Comparison of ENCODE assay signal across 12 mouse cellular contexts in genomic region chr7:118919261-118920006, GRCm38 (mm10).
DNase-seq lines count a peak whose midpoint lies in the region; ATAC-seq and TF ChIP-seq lines count a peak whose summit lies in the region.
"Had no signal": no experiment of that assay in that cellular context is flagged by ENCODE, and none has a peak within 500 bp of the region (broad histone marks: within the 10 kb centered on the region; RNA-seq: fewer than 3 reads in every experiment).

No protein-coding gene starts in this region.

- H3K27me3 ChIP-seq in hindbrain, embryonic 14.5 days (ENCODE audit: control insufficient read depth, insufficient read depth, low read length) = no peaks in the 10 kb centered on the region
- no peaks in the 10 kb centered on the region for H3K27me3 ChIP-seq in neural tube, embryonic 11.5 days (ENCODE audit: control insufficient read depth, insufficient read depth, low read length)
- no peaks in the 10 kb centered on the region for H3K27me3 ChIP-seq in heart, adult 2 months (ENCODE audit: control insufficient read depth, insufficient read depth, low read length)
- H3K27me3 ChIP-seq: lung, embryonic 15.5 days had no signal

- no peaks in the 10 kb centered on the region for H3K36me3 ChIP-seq in hindbrain, embryonic 14.5 days (replicated peaks; ENCODE audit: control insufficient read depth, insufficient read depth)
- H3K36me3 ChIP-seq in neural tube, embryonic 11.5 days (ENCODE audit: control insufficient read depth, insufficient read depth, low read length) = no peaks in the 10 kb centered on the region
- no peaks in the 10 kb centered on the region for H3K36me3 ChIP-seq in heart, adult 2 months (ENCODE audit: control insufficient read depth, insufficient read depth, low read length)
- H3K36me3 ChIP-seq: lung, embryonic 15.5 days had no signal

- ATAC-seq in hindbrain, embryonic 14.5 days (ENCODE audit: low FRiP score) = peak; percentile 40; the same call in 1 of the 2 replicates
- no peak for ATAC-seq in neural tube, embryonic 11.5 days (ENCODE audit: insufficient read depth, low FRiP score, low TSS enrichment)
- ATAC-seq in inflammation-experienced regulatory T-cells, adult 6 months = no peak

- H3K9me3 ChIP-seq in hindbrain, embryonic 14.5 days (ENCODE audit: control insufficient read depth, low read length) = no peaks in the 10 kb centered on the region
- H3K9me3 ChIP-seq in neural tube, embryonic 11.5 days (ENCODE audit: control insufficient read depth, low read length) = no peaks in the 10 kb centered on the region
- H3K9me3 ChIP-seq: lung, embryonic 15.5 days had no signal

- TF ChIP-seq EP300 in heart, adult 2 months (IDR thresholded peaks at IDR 0.05; ENCODE audit: insufficient read depth, low read depth, low read length) = no peak

- intact Hi-C loops in left cerebral cortex, postnatal 4 days (cut with DNase I) = no loop called here
- intact Hi-C loops in left cerebral cortex, postnatal 14 days (cut with DNase I) = no loop called here
- intact Hi-C loops in heart, adult 2 months (cut with DNase I) = no loop called here

- peak; percentile 62 to 74 for DNase-seq in adrenal gland, adult (ENCODE audit: inconsistent age in 2 of 2, low spot score in 1 of 2)
- no peak for DNase-seq in adrenal gland, postnatal 4 days (ENCODE audit: low spot score in 2 of 2)
- peak; percentile 21 for DNase-seq in left cerebral cortex, postnatal 4 days
- no peak for DNase-seq in left cerebral cortex, postnatal 14 days (ENCODE audit: low spot score in 2 of 2)
- no peak for DNase-seq in hindbrain, embryonic 14.5 days (ENCODE audit: low spot score)
- DNase-seq in neural tube, embryonic 11.5 days (ENCODE audit: low spot score) = peak; percentile 51
- DNase-seq in heart, adult 2 months = no peak
- DNase-seq: heart, postnatal 14 days; layer of hippocampus, adult 9-11 months; liver had no signal

- peaks cover 8% of the 10 kb centered on the region for H3K4me1 ChIP-seq in hindbrain, embryonic 14.5 days (replicated peaks; ENCODE audit: control insufficient read depth, insufficient read depth, low read length)
- no peaks in the 10 kb centered on the region for H3K4me1 ChIP-seq in neural tube, embryonic 11.5 days (ENCODE audit: control insufficient read depth, insufficient read depth, low read length)
- H3K4me1 ChIP-seq in heart, adult 2 months (ENCODE audit: control insufficient read depth, insufficient read depth, low read length) = no peaks in the 10 kb centered on the region
- H3K4me1 ChIP-seq: lung, embryonic 15.5 days had no signal

- no peak overlapping the region for H3K27ac ChIP-seq in hindbrain, embryonic 14.5 days
- no peak overlapping the region for H3K27ac ChIP-seq in neural tube, embryonic 11.5 days (ENCODE audit: low read depth, low read length)
- no peak overlapping the region for H3K27ac ChIP-seq in heart, adult 2 months
- H3K27ac ChIP-seq: lung, embryonic 15.5 days had no signal

- H3K4me3 ChIP-seq in hindbrain, embryonic 14.5 days (replicated peaks; ENCODE audit: low read length) = no peak overlapping the region
- H3K4me3 ChIP-seq in neural tube, embryonic 11.5 days (ENCODE audit: low read depth, low read length) = no peak overlapping the region
- no peak overlapping the region for H3K4me3 ChIP-seq in heart, adult 2 months
- H3K4me3 ChIP-seq: lung, embryonic 15.5 days had no signal

- H3K79me2 ChIP-seq in heart, adult 2 months (replicated peaks; ENCODE audit: control insufficient read depth, insufficient read depth, low read length) = no peaks in the 10 kb centered on the region

- TF ChIP-seq POLR2A in heart, adult 2 months (IDR thresholded peaks at IDR 0.05; ENCODE audit: insufficient read depth, low read depth, low read length) = no peak

- no peak for TF ChIP-seq CTCF in heart, adult 2 months (IDR thresholded peaks at IDR 0.05)

- 44% methylated on average over 10 of the region's 10 CpGs for WGBS in hindbrain, embryonic 14.5 days
- 64% methylated on average over 10 of the region's 10 CpGs for WGBS in neural tube, embryonic 11.5 days
- 62% methylated on average over 10 of the region's 10 CpGs for WGBS in heart, adult 2 months

- H3K4me2 ChIP-seq in hindbrain, embryonic 14.5 days (replicated peaks) = no peak overlapping the region
- H3K4me2 ChIP-seq in neural tube, embryonic 11.5 days (ENCODE audit: low read depth) = no peak overlapping the region
- H3K4me2 ChIP-seq: lung, embryonic 15.5 days had no signal

- no peak overlapping the region for H3K9ac ChIP-seq in hindbrain, embryonic 14.5 days
- no peak overlapping the region for H3K9ac ChIP-seq in neural tube, embryonic 11.5 days (ENCODE audit: low read length)
- H3K9ac ChIP-seq in heart, adult 2 months (ENCODE audit: low read depth, low read length) = no peak overlapping the region
- H3K9ac ChIP-seq: lung, embryonic 15.5 days had no signal

Comparison
In these comparisons a context has a peak if more than half of its experiments do, and no peak if none do; other contexts are left out.
1. DNase-seq: peak in adrenal gland, adult (2 of 2), left cerebral cortex, postnatal 4 days (single experiment) and neural tube, embryonic 11.5 days (single experiment); none in adrenal gland, postnatal 4 days (0 of 2), left cerebral cortex, postnatal 14 days (0 of 2), hindbrain, embryonic 14.5 days (single experiment) and heart, adult 2 months (0 of 2).